Mouse (Mus musculus): ENCODE results near the gene Tmem191c. TPM values are rescaled to one million over a fixed set of nuclear protein-coding genes. Genes with fewer than 3 reads are reported as not detected.
A peak's percentile ranks its signal among the peaks of the same experiment; 100 is the strongest.

The Tmem191c gene
- polyA plus RNA-seq, 1 experiment from 2014 or later: 4.0 TPM

- 50% methylated on average over 2 of the region's 2 CpGs for WGBS (ENCODE audit: insufficient replicate concordance)
- Histone ChIP-seq H3K4me3 (ENCODE audit: low read depth, low read length) (peak within 1 kb of the TSS; percentile 33), H3K27ac (ENCODE audit: low read length) (peak within 1 kb of the TSS; percentile 35), H3K4me1 (ENCODE audit: control insufficient read depth, low read depth, low read length) (no peaks in the 10 kb centered on the region), H3K9ac (ENCODE audit: low read depth, low read length) (no peak within 1 kb of the TSS), H3K4me2 (ENCODE audit: low read depth, low read length) (no peak within 1 kb of the TSS), H3K27me3 (ENCODE audit: control insufficient read depth, insufficient read depth, low read depth, low read length) (no peaks in the 10 kb centered on the region), H3K36me3 (ENCODE audit: control insufficient read depth, insufficient read depth) (no peaks in the 10 kb centered on the region), H3K9me3 (replicated peaks; ENCODE audit: control insufficient read depth, low read length) (no peaks in the 10 kb centered on the region)
- ATAC-seq (ENCODE audit: low read depth): peak; percentile 81
Observed at GRCm38 (mm10) chr16:17331116-17331515, 55.2 kb downstream of the Tmem191c start, which contains the start of gene Serpind1. Gene Serpind1, plus strand, starts transcription at chr16:17331371.

GRCm38 (mm10) chr16:17331855-17332254, 56.0 kb downstream of the Tmem191c start:
- Histone ChIP-seq H3K27me3 (ENCODE audit: control insufficient read depth, insufficient read depth, low read depth, low read length) (no peaks in the 10 kb centered on the region), H3K4me1 (ENCODE audit: control insufficient read depth, low read depth, low read length) (no peaks in the 10 kb centered on the region), H3K9ac (ENCODE audit: low read depth, low read length) (no peak overlapping the region), H3K27ac (ENCODE audit: low read length) (no peak overlapping the region), H3K9me3 (replicated peaks; ENCODE audit: control insufficient read depth, low read length) (no peaks in the 10 kb centered on the region), H3K4me2 (ENCODE audit: low read depth, low read length) (no peak overlapping the region), H3K36me3 (ENCODE audit: control insufficient read depth, insufficient read depth) (no peaks in the 10 kb centered on the region), H3K4me3 (ENCODE audit: low read depth, low read length) (peak overlapping the region; percentile 33)
- WGBS (ENCODE audit: insufficient replicate concordance): 63% methylated on average over 5 of the region's 5 CpGs
- peak; percentile 15; the same call in 1 of the 2 replicates for ATAC-seq (ENCODE audit: low read depth)

Other genes with a start within 250 kb of the Tmem191c start
- gene Ypel1, start 206.4 kb upstream of the Tmem191c start, polyA plus RNA-seq (2015; fragmentation: Nextera tagmentation; extraction: Ambion mirVana): 0.68 and 0.93 TPM in 2 replicates
- 52.5 and 55.9 TPM in 2 replicates for gene Ppil2, start 164.8 kb upstream of the Tmem191c start, polyA plus RNA-seq (2015; fragmentation: Nextera tagmentation; extraction: Ambion mirVana)
- 13.1 and 14.8 TPM in 2 replicates for gene 2610318N02Rik, start 150.9 kb upstream of the Tmem191c start, polyA plus RNA-seq (2015; fragmentation: Nextera tagmentation; extraction: Ambion mirVana)
- gene Sdf2l1, start 143.7 kb upstream of the Tmem191c start, polyA plus RNA-seq (2015; fragmentation: Nextera tagmentation; extraction: Ambion mirVana): 43.3 and 45.5 TPM in 2 replicates
- 5.3 and 5.6 TPM in 2 replicates for gene Ydjc, start 131.5 kb upstream of the Tmem191c start, polyA plus RNA-seq (2015; fragmentation: Nextera tagmentation; extraction: Ambion mirVana)
- gene Ccdc116, start 128.8 kb upstream of the Tmem191c start, polyA plus RNA-seq (2015; fragmentation: Nextera tagmentation; extraction: Ambion mirVana): 0.14 and 0.45 TPM in 2 replicates
- gene Ube2l3, start 73.4 kb upstream of the Tmem191c start, polyA plus RNA-seq (2015; fragmentation: Nextera tagmentation; extraction: Ambion mirVana): 164 and 179 TPM in 2 replicates
- gene Rimbp3, start 67.5 kb upstream of the Tmem191c start, polyA plus RNA-seq (2015; fragmentation: Nextera tagmentation; extraction: Ambion mirVana): 0.04 and 0.05 TPM in 2 replicates
- 3.0 and 3.4 TPM in 2 replicates for gene Hic2, start 42.5 kb upstream of the Tmem191c start, polyA plus RNA-seq (2015; fragmentation: Nextera tagmentation; extraction: Ambion mirVana)
- gene Serpind1, start 55.3 kb downstream of the Tmem191c start, polyA plus RNA-seq (2015; fragmentation: Nextera tagmentation; extraction: Ambion mirVana): 242 and 251 TPM in 2 replicates
- 8.7 and 10.1 TPM in 2 replicates for gene Snap29, start 129.9 kb downstream of the Tmem191c start, polyA plus RNA-seq (2015; fragmentation: Nextera tagmentation; extraction: Ambion mirVana)
- gene Pi4ka, start 130.2 kb downstream of the Tmem191c start, polyA plus RNA-seq (2015; fragmentation: Nextera tagmentation; extraction: Ambion mirVana): 13.5 and 15.2 TPM in 2 replicates
- 27.2 and 27.9 TPM in 2 replicates for gene Crkl, start 175.9 kb downstream of the Tmem191c start, polyA plus RNA-seq (2015; fragmentation: Nextera tagmentation; extraction: Ambion mirVana)
- 3.8 and 6.3 TPM in 2 replicates for gene Aifm3, start 213.5 kb downstream of the Tmem191c start, polyA plus RNA-seq (2015; fragmentation: Nextera tagmentation; extraction: Ambion mirVana)
- gene Lztr1, start 232.6 kb downstream of the Tmem191c start, polyA plus RNA-seq (2015; fragmentation: Nextera tagmentation; extraction: Ambion mirVana): 25.2 and 25.7 TPM in 2 replicates